Mouse (Mus musculus) left cerebral cortex, postnatal 36 days (tissue): ENCODE measurements around the gene Dmc1. TPM values are rescaled to one million over a fixed set of nuclear protein-coding genes. Genes with fewer than 3 reads are reported as not detected.

Experiments
- DNase-seq, 2 experiments: peaks; one replicate each; pipeline ENCODE4 v3.0.0; 2021 to 2022; ENCODE audit warnings: low spot score in 2 of 2, mixed read lengths in 1 of 2
- intact Hi-C: fragments of 180-260 bp; cut with DNase I; formaldehyde crosslinking; loops from one replicate; pipeline ENCODE4 v1.15.1; 2025
- microRNA-seq: library from miRNA; unstranded; fragments of <30 nt; microRNA quantifications from one replicate; pipeline ENCODE4 v1.2.0, GENCODE M21; 2022
- total RNA-seq, 2 experiments: library from RNA; stranded (reverse); gene quantifications; 2 replicates each; pipeline ENCODE4 v1.2.3; 2021

Dmc1 gene
- total RNA-seq, 2 experiments from 2014 or later = 1.3 to 1.4 TPM

DNA sequence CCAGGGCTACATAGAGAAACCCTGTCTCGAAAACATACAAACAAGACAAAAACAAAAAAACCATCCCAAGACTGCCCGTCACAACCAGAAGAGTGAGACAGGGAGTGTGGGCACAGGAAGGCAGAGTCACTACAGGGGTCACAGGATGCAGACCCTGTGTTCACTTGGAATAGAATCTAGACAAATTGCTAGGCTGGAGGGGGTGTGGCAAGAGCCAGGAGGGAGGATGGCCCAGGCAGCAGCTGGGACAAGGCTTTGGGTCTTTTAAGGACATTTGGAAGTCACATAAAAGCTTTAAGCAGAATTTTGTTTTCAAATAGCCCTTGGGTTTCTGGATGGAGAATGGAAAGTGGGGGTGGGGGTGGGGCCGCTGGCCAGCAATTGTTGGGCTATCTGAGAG, 86.3 kb downstream of the Dmc1 start:
- DNase-seq = no peak
- intact Hi-C loops = no loop called here

DNA sequence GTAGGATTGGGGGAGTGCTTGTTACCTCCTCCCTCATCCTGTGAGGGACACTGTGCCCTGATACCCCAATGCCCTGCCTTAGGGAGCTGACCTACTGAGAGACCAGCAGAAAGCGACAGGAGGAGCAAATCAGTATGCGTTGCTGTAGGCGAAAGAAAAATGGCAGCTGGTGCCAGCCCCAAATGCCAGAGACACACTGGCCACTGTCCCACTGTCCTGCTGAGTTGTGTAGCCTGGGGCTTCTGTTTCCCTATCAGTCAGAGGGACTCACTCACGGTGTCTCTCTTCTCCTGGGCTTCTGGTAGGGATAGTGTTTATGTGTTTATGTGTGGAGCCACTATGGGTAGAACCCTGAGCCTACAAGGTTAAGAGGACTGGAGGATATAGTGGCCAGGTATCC, 87.2 kb downstream of the Dmc1 start:
- no peak for DNase-seq
- intact Hi-C loops = no loop called here

DNA sequence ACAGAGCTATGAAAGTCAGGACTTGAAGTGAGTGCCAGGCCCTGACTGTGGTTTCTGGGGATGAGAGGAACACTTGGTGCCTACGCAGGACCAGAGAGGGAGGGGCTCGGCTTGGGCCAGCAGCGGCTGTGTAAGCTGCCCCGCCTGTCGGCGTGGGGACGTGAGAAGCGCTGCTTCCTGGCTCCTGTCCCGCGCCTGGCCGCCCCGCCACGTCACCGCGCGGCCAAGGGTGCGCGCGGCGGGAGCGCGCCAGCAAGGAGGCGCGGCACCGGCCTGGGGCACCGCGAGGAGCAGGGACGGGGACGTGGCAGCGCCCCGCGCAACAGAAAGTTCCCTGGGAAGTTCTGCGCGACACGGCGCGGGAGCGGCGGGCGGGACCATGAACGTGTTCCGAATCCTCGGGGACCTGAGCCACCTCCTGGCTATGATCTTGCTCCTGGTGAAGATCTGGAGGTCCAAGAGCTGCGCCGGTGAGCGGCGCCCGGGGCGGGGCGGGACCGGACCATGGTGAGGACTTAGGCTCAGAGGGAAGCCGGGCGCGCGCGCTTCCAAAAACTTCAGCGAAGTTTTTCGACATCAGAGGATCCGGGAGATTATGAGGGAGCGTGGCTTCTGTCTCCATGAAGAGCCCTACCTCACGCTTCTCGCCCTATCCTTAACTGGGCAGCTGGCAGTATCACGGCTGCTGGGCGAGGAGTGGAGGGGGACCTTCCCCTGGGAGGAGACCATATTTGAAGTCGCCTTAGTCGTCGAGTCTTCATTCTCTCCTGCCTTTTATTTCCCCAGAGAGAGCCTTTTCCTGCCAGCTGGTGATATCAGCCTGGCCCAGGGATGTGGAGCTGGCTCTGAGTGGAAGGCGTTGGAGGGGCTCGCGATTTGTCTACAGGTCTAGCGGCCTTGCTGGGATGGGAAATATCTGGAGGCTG, 88.5 kb downstream of the Dmc1 start, which contains the start of gene Kdelr3:
TSS of gene Kdelr3 (plus strand) at position 241 of the 926 bp plus-strand sequence.
- intact Hi-C loops = no loop called here
- DNase-seq = peak; percentile 35 to 61

DNA sequence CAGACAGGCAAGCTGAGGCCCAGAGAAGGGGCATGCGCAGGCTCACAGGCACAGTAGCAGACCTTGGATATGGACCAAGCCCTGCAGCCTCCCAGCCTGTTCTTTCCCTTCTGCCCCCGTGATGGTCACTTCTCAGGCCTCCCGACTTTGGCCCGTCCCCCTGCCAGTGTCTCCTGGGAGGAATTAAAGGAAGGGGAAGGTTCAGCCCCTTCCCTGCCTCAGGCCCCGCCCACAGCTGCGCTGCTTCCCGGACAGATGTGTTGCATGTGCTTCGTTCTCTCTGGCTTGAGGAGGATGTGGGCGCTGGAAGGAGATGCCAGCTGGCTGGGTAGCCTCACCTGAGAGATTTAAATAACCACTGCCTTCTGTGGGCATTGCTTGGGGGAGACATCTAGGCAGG, 91.0 kb downstream of the Dmc1 start:
- intact Hi-C loops = loop anchor here (5.0 kb wide), 1 partner anchor 42 kb away; no protein-coding TSS in a partner anchor
- DNase-seq = no peak

DNA sequence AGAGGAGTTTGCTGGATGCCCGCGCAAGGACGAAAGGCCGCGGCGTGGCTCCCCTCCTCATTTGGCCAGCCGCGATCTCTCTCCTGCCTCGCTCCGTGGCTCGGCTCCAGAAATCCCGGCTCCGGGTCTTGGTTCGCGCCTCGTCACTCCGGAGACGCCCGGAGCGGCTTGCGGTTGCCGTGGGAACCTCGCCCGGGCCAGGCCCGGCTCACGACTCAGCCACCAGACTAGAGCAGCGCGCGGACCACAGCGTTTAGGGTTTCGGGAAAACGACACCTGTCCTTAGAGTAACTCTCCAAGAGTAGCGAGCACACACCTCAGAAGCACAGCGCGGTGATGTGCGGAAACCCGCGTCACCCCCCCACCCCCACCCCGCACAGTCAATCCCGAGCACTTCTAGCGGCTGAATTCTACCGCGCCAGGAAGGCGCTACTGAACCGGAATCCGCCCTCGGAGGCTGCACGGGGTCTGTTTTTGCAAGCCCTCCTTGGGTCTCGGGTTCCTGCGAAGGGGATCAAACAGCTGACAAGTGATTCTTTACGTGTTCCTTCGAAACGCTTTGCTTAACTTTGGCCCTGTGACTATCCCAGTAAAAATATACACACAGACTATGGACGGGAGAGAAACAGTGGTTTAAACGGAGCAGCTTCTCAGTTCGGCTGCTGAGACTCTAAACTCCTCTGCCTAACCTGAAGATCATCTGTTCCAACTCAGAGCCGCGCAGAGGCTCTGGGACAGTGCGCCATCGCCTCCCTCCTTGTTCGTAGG, 93.2 kb downstream of the Dmc1 start:
- intact Hi-C loops = loop anchor here (2.0 to 5.0 kb wide), 2 partner anchors 39 to 79 kb away; no protein-coding TSS in a partner anchor
- DNase-seq = peak; percentile 85 to 89

Small RNAs within 50 kb of the gene (microRNA-seq; reads per million reads assigned to microRNA genes)
- gene Gm27903 = not detected

Other genes with a start within 250 kb of the Dmc1 start
- gene Tmem184b, start 201.5 kb downstream of the Dmc1 start, total RNA-seq = 10 to 100 TPM; 67.6 to 73.5 TPM
- 100 to 1,000 TPM; 135 to 154 TPM for gene Csnk1e, start 149.5 kb downstream of the Dmc1 start, total RNA-seq
- gene Kcnj4, start 99.9 kb downstream of the Dmc1 start, total RNA-seq = 100 to 1,000 TPM; 207 to 223 TPM
- gene Kdelr3, start 88.7 kb downstream of the Dmc1 start, total RNA-seq = 1 to 10 TPM in 1 of 2 experiments, under 1 TPM in 1; 0.59 to 1.1 TPM
- 100 to 1,000 TPM; 265 to 366 TPM for gene Ddx17, start 58.4 kb downstream of the Dmc1 start, total RNA-seq
- gene Fam227a, start 53.8 kb upstream of the Dmc1 start, total RNA-seq = 10 to 100 TPM in 1 of 2 experiments, 1 to 10 TPM in 1; 8.0 to 13.2 TPM
- 10 to 100 TPM; 43.5 to 56.1 TPM for gene Cby1, start 54.1 kb upstream of the Dmc1 start, total RNA-seq
- 10 to 100 TPM; 90.7 to 100.0 TPM for gene Tomm22, start 65.8 kb upstream of the Dmc1 start, total RNA-seq
- gene Josd1, start 82.8 kb upstream of the Dmc1 start, total RNA-seq = 10 to 100 TPM; 64.0 to 69.3 TPM
- gene Gtpbp1, start 85.7 kb upstream of the Dmc1 start, total RNA-seq = 10 to 100 TPM; 45.1 to 47.1 TPM
- 10 to 100 TPM; 43.2 to 47.5 TPM for gene Sun2, start 137.4 kb upstream of the Dmc1 start, total RNA-seq
- gene Dnal4, start 172.7 kb upstream of the Dmc1 start, total RNA-seq = 10 to 100 TPM; 50.7 to 51.3 TPM
- gene Nptxr, start 199.7 kb upstream of the Dmc1 start, total RNA-seq = 100 to 1,000 TPM; 800 to 830 TPM
- gene Npcd, start 229.1 kb upstream of the Dmc1 start, total RNA-seq = 10 to 100 TPM; 17.3 to 19.1 TPM
- 100 to 1,000 TPM; 412 to 417 TPM for gene Cbx6, start 229.6 kb upstream of the Dmc1 start, total RNA-seq